Mouse (Mus musculus): ENCODE data around the gene Gm28308.

DNA sequence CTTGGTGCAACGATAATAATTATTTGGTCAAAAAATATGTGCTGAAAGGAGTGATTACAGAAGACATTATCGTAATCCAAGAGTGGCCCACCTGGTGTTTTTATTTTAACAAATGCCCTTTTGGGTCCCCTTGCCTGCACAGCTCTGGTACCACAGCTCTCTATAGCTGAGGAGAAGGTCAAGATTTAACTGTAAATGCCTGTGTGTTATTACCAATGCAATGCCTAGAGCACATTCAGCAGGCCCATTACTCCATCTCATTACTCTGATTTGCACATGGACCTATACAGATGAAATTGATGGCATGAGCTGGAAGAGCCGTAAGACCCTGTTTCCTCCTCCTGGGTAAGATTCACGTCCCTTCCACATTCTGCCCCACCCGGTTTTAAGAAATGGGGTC lies 74.0 kb downstream of the Gm28308 start:
- TF ChIP-seq POLR2A (IDR thresholded peaks at IDR 0.05; ENCODE audit: borderline replicate concordance, extremely low read depth, insufficient read depth, insufficient read length, poor library complexity, severe bottlenecking) = no peak
- no peak for TF ChIP-seq CTCF (IDR thresholded peaks at IDR 0.05; ENCODE audit: borderline replicate concordance, extremely low read depth, insufficient read depth, insufficient read length)
